Mouse (Mus musculus) bone marrow, adult 2 months (tissue): ENCODE measurements at regions not wholly inside any gene's neighbourhood (a gene's known extent, or its start where the extent isn't known, plus 50 kb on each side); places are given as distances from the start of the nearest gene placed in this dataset.
"Not testable (repeated sequence)": the region's sequence is repeated elsewhere in the genome, so short reads cannot be mapped to it uniquely, and the experiment has no call there.

Experiments
- CTCF ChIP-seq: fragments of 200-500 bp; IDR thresholded peaks from 2 replicates; pipeline ENCODE4 v1.5.1; 2011; ENCODE audit warnings: low read length, control low read depth; ENCODE audit not compliant: control insufficient read depth, insufficient read depth
- POLR2A ChIP-seq: fragments of 200-500 bp; IDR thresholded peaks from 2 replicates; pipeline ENCODE4 v1.6.1; 2011; ENCODE audit warnings: low read depth, mild to moderate bottlenecking, control low read depth, low read length, borderline replicate concordance; ENCODE audit not compliant: control insufficient read depth

DNA sequence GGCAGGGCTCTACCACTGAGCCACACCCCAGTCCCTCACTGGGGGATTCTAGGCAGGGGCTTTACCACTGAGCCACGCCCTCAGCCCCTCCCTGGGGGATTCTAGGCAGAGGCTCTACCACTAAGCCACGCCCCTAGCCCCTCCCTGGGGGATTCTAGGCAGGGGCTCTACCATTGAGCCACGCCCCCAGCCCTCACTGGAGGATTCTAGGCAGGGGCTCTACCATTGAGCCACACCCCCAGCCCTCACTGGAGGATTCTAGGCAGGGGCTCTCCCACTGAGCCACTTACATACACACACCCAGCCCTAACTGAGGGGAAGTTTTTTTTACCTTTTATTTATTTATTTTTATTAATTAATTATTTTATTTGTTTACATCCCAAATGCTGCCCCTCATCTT, 62.3 kb downstream of the Tmem270 start:
- TF ChIP-seq CTCF, POLR2A: not testable (repeated sequence)
